Mouse (Mus musculus): ENCODE data around the gene Cd9.

- TF ChIP-seq POLR2A (IDR thresholded peaks at IDR 0.05; ENCODE audit: insufficient read depth, low read depth, low read length) = no peak
- no peak for TF ChIP-seq CTCF (IDR thresholded peaks at IDR 0.05; ENCODE audit: insufficient read depth, low read depth, low read length)
Measured at GRCm38 (mm10) chr6:125485589-125485988, 9.0 kb downstream of the Cd9 start.

Data from olfactory bulb, adult 2 months (tissue).